Mouse (Mus musculus) liver, embryonic 11.5 days (tissue): ENCODE data around the gene Setd2. TPM values are rescaled to one million over a fixed set of nuclear protein-coding genes. Genes with fewer than 3 reads are reported as not detected.
A peak's percentile ranks its signal among the peaks of the same experiment; 100 is the strongest.

ENCODE experiments used
- ATAC-seq: fragments of 200-750 bp; cut with Nextera tagmentation; replicated peaks from 2 replicates; pipeline ENCODE4 v1.8.0; 2017; ENCODE audit warnings: moderate number of reproducible peaks, mild to moderate bottlenecking, moderate TSS enrichment, moderate library complexity; ENCODE audit not compliant: low FRiP score
- DNase-seq: peaks from one replicate; pipeline ENCODE4 v3.0.0-alpha.2; 2017; ENCODE audit warnings: low spot score
- H3K27ac ChIP-seq: fragments of 300-500 bp; sonication (generic); 2 replicates; pipeline ENCODE4 v1.5.1; 2014; ENCODE audit warnings: mild to moderate bottlenecking, low read depth, low read length, control low read depth
- H3K27me3 ChIP-seq: fragments of 300-500 bp; sonication (generic); replicated peaks from 2 replicates; pipeline ENCODE4 v1.6.1; 2014; ENCODE audit warnings: low read length, mixed read lengths; ENCODE audit not compliant: control insufficient read depth, insufficient read depth
- H3K36me3 ChIP-seq: fragments of 300-500 bp; sonication (generic); 2 replicates; pipeline ENCODE4 v1.6.1; 2014; ENCODE audit warnings: mild to moderate bottlenecking, low read length, moderate library complexity, mixed read lengths; ENCODE audit not compliant: control insufficient read depth, insufficient read depth
- H3K4me1 ChIP-seq: fragments of 300-500 bp; sonication (generic); replicated peaks from 2 replicates; pipeline ENCODE4 v1.6.1; 2014; ENCODE audit warnings: low read length, mixed read lengths; ENCODE audit not compliant: control insufficient read depth, insufficient read depth
- H3K4me2 ChIP-seq: fragments of 300-500 bp; sonication (generic); 2 replicates; pipeline ENCODE4 v1.6.1; 2014; ENCODE audit warnings: mild to moderate bottlenecking, control low read depth, moderate library complexity
- H3K4me3 ChIP-seq: fragments of 300-500 bp; sonication (generic); 2 replicates; pipeline ENCODE4 v1.5.1; 2014; ENCODE audit warnings: low read depth, low read length, control low read depth
- H3K9ac ChIP-seq: fragments of 300-500 bp; sonication (generic); 2 replicates; pipeline ENCODE4 v1.6.1; 2014; ENCODE audit warnings: low read depth, low read length, control low read depth
- H3K9me3 ChIP-seq: fragments of 300-500 bp; sonication (generic); 2 replicates; pipeline ENCODE4 v1.6.1; 2016; ENCODE audit warnings: low read length, inconsistent platforms, mixed read lengths; ENCODE audit not compliant: control insufficient read depth
- WGBS: fragments of 180-500 bp; shearing (Covaris S2); extraction: QIAGEN DNeasy Blood & Tissue Kit; methylation state at CpG from one replicate; pipeline ENCODE4 v1.1.7; 2014; 5-methylcytosine and 5-hydroxymethylcytosine counted together
- polyA plus RNA-seq: library from polyadenylated mRNA; unstranded; fragments of >200 nt; fragmentation: Nextera tagmentation; extraction: Ambion mirVana; gene quantifications from 2 replicates; pipeline ENCODE4 v1.2.1, GENCODE M21; 2014

Gene Setd2
- polyA plus RNA-seq, 1 experiment from 2014 or later = 44.9 TPM

- no peak overlapping the region for H3K9ac ChIP-seq
- H3K9me3 ChIP-seq = no peaks in the 10 kb centered on the region
- no peak overlapping the region for H3K4me2 ChIP-seq
- peaks cover 22% of the 10 kb centered on the region for H3K36me3 ChIP-seq
- no peaks in the 10 kb centered on the region for H3K4me1 ChIP-seq
- WGBS = 91% methylated on average over 3 of the region's 3 CpGs
- ATAC-seq = no peak
- no peak overlapping the region for H3K4me3 ChIP-seq
- H3K27me3 ChIP-seq = no peaks in the 10 kb centered on the region
- no peak for DNase-seq
- no peak overlapping the region for H3K27ac ChIP-seq
Measured at GRCm38 (mm10) chr9:110611471-110611870, 79.1 kb downstream of the Setd2 start.

- H3K27me3 ChIP-seq = no peaks in the 10 kb centered on the region
- no peak overlapping the region for H3K4me3 ChIP-seq
- peaks cover 41% of the 10 kb centered on the region for H3K36me3 ChIP-seq
- no peak overlapping the region for H3K4me2 ChIP-seq
- ATAC-seq = no peak
- H3K27ac ChIP-seq = no peak overlapping the region
- H3K4me1 ChIP-seq = no peaks in the 10 kb centered on the region; the same call in 1 of the 2 replicates
- H3K9ac ChIP-seq = no peak overlapping the region
- H3K9me3 ChIP-seq = no peaks in the 10 kb centered on the region
- DNase-seq = no peak
- WGBS = 89% methylated on average over 3 of the region's 3 CpGs
Measured at GRCm38 (mm10) chr9:110617081-110617480, 84.7 kb downstream of the Setd2 start.

- H3K4me2 ChIP-seq = no peak overlapping the region
- ATAC-seq (no peak), DNase-seq (no peak)
- peaks cover 15% of the 10 kb centered on the region for H3K4me1 ChIP-seq
- no peak overlapping the region for H3K9ac ChIP-seq
- H3K9me3 ChIP-seq = no peaks in the 10 kb centered on the region
- H3K36me3 ChIP-seq = peaks cover 35% of the 10 kb centered on the region
- H3K27me3 ChIP-seq = no peaks in the 10 kb centered on the region
- H3K27ac ChIP-seq = no peak overlapping the region
- H3K4me3 ChIP-seq = no peak overlapping the region
- 87% methylated on average over 7 of the region's 7 CpGs for WGBS
Measured at GRCm38 (mm10) chr9:110620180-110620579, 87.8 kb downstream of the Setd2 start.

- no peak for ATAC-seq
- Histone ChIP-seq H3K4me3 (no peak overlapping the region), H3K9me3 (no peaks in the 10 kb centered on the region), H3K36me3 (peaks cover 30% of the 10 kb centered on the region), H3K9ac (no peak overlapping the region), H3K4me1 (peaks cover 19% of the 10 kb centered on the region), H3K4me2 (no peak overlapping the region), H3K27me3 (no peaks in the 10 kb centered on the region), H3K27ac (no peak overlapping the region)
- no peak for DNase-seq
- 89% methylated on average over 7 of the region's 7 CpGs for WGBS
Measured at GRCm38 (mm10) chr9:110620685-110621084, 88.3 kb downstream of the Setd2 start.

- Histone ChIP-seq H3K9me3 (no peaks in the 10 kb centered on the region), H3K4me3 (no peak overlapping the region), H3K9ac (no peak overlapping the region), H3K4me2 (no peak overlapping the region; the same call in 1 of the 2 replicates), H3K27ac (no peak overlapping the region; the same call in 1 of the 2 replicates), H3K4me1 (peaks cover 19% of the 10 kb centered on the region), H3K36me3 (peaks cover 20% of the 10 kb centered on the region), H3K27me3 (no peaks in the 10 kb centered on the region)
- 81% methylated on average over 12 of the region's 12 CpGs for WGBS
- ATAC-seq = no peak
- no peak for DNase-seq
Measured at GRCm38 (mm10) chr9:110622621-110623219, 90.3 kb downstream of the Setd2 start.

GRCm38 (mm10) chr9:110623416-110624195, 91.2 kb downstream of the Setd2 start:
- no peak for DNase-seq

GRCm38 (mm10) chr9:110624361-110625166, 92.2 kb downstream of the Setd2 start, which contains the start of gene Nradd:
Nradd (minus strand) TSS chr9:110624452.
- no peaks in the 10 kb centered on the region for H3K9me3 ChIP-seq
- DNase-seq (peak; percentile 83), ATAC-seq (peak; percentile 91)
- peaks cover 19% of the 10 kb centered on the region for H3K4me1 ChIP-seq
- H3K36me3 ChIP-seq = peaks cover 13% of the 10 kb centered on the region; the same call in 1 of the 2 replicates
- peak within 1 kb of the TSS; percentile 59 for H3K4me3 ChIP-seq
- H3K9ac ChIP-seq = peak within 1 kb of the TSS; percentile 67
- WGBS = 17% methylated on average over 40 of the region's 41 CpGs
- no peaks in the 10 kb centered on the region for H3K27me3 ChIP-seq
- H3K4me2 ChIP-seq = peak within 1 kb of the TSS; percentile 99
- H3K27ac ChIP-seq = peak within 1 kb of the TSS; percentile 64

More at GRCm38 (mm10) chr9:110623416-110624195, 91.2 kb downstream of the Setd2 start:
- H3K36me3 ChIP-seq = peaks cover 19% of the 10 kb centered on the region; the same call in 1 of the 2 replicates
- H3K27me3 ChIP-seq = no peaks in the 10 kb centered on the region
- no peaks in the 10 kb centered on the region for H3K9me3 ChIP-seq
- H3K4me1 ChIP-seq = peaks cover 19% of the 10 kb centered on the region
- WGBS = 55% methylated on average over 8 of the region's 8 CpGs
- H3K27ac ChIP-seq = no peak overlapping the region
- peak overlapping the region; percentile 59 for H3K4me3 ChIP-seq
- ATAC-seq = no peak
- peak overlapping the region; percentile 67 for H3K9ac ChIP-seq
- peak overlapping the region; percentile 99 for H3K4me2 ChIP-seq

- WGBS = 74% methylated on average over 11 of the region's 11 CpGs
- DNase-seq = no peak
- ATAC-seq = no peak
- Histone ChIP-seq H3K9ac (peak overlapping the region; percentile 67), H3K27me3 (no peaks in the 10 kb centered on the region), H3K4me1 (peaks cover 19% of the 10 kb centered on the region), H3K27ac (no peak overlapping the region), H3K4me3 (peak overlapping the region; percentile 59), H3K36me3 (peaks cover 8% of the 10 kb centered on the region; the same call in 1 of the 2 replicates), H3K9me3 (no peaks in the 10 kb centered on the region), H3K4me2 (peak overlapping the region; percentile 99)
Measured at GRCm38 (mm10) chr9:110625350-110625908, 93.0 kb downstream of the Setd2 start.
